Mouse (Mus musculus): ENCODE measurements around the gene Crtap.

DNA sequence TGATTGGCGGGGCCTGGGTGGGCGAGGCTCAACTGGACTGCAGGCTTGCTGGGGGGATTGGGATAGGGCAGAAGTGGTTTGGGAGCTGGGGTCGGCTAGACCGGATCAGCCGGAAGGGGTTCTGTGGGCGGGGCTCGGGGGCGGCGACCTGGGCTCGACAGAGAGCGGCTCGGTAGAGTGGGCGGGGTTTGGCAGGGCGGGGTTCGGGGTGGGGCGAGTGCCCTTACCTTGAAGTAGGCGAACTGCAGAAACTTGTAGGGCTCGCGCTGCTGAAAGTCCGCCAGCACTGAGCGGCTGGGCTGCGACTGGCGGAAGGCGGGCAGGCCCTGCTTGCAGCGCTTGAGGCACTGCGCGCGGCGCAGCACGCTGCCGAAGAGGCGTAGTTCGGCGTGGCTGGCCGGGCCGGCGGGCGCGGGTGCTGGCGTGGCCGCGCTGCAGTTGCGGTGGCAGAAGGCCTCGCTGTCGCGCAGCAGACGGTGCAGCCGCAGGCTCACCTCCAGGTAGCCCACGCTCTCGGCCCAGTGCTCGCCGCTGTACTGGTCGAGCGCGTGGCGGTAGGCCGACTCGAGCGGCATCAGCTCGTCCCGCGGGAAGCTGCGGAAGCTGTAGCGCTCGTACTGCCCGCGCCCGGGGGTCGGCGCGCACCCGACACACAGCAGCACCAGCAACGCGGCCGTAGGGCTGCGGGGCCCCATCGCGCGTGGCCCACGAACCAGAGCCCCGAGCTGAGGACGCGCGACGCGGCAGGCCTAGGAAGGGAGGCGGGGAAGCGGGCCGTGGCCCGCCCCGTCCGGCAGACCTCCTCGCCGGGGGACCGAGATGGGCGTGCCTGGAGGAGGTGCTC, at the start of gene Crtap:
- TF ChIP-seq CTCF (IDR thresholded peaks at IDR 0.05; ENCODE audit: low read depth, low read length) (no peak), POLR2A (IDR thresholded peaks at IDR 0.05; ENCODE audit: insufficient read depth, low read length) (peak; percentile 68)

Measured in ES-Bruce4 (cell line).